Mouse (Mus musculus) stomach, embryonic 14.5 days (tissue): ENCODE data around the gene Acadl. TPM values are rescaled to one million over a fixed set of nuclear protein-coding genes. Genes with fewer than 3 reads are reported as not detected.

Source experiments
- ATAC-seq: fragments of 200-750 bp; cut with Nextera tagmentation; 2 replicates; pipeline ENCODE4 v1.8.0; 2017; ENCODE audit warnings: low read depth, moderate TSS enrichment; ENCODE audit not compliant: insufficient number of reproducible peaks, insufficient read depth, low FRiP score
- H3K27ac ChIP-seq: fragments of 300-500 bp; sonication (generic); 2 replicates; pipeline ENCODE4 v1.5.1; 2014; ENCODE audit warnings: mild to moderate bottlenecking, low read length, moderate library complexity, mixed read lengths
- H3K27me3 ChIP-seq: fragments of 300-500 bp; sonication (generic); 2 replicates; pipeline ENCODE4 v1.6.1; 2014; ENCODE audit warnings: low read length, control low read depth, mixed read lengths; ENCODE audit not compliant: control insufficient read depth, insufficient read depth
- H3K36me3 ChIP-seq: fragments of 300-500 bp; sonication (generic); 2 replicates; pipeline ENCODE4 v1.6.1; 2014; ENCODE audit warnings: mild to moderate bottlenecking, control low read depth, low read length, moderate library complexity, mixed read lengths; ENCODE audit not compliant: control insufficient read depth, insufficient read depth
- H3K4me1 ChIP-seq: fragments of 300-500 bp; sonication (generic); 2 replicates; pipeline ENCODE4 v1.6.1; 2014; ENCODE audit warnings: low read length, control low read depth, mixed read lengths; ENCODE audit not compliant: control insufficient read depth, insufficient read depth
- H3K4me2 ChIP-seq: fragments of 300-500 bp; sonication (generic); replicated peaks from 2 replicates; pipeline ENCODE4 v1.6.1; 2014; ENCODE audit warnings: low read depth, low read length, control low read depth
- H3K4me3 ChIP-seq: fragments of 300-500 bp; sonication (generic); 2 replicates; pipeline ENCODE4 v1.5.1; 2014; ENCODE audit warnings: low read depth, low read length, control low read depth
- H3K9ac ChIP-seq: fragments of 300-500 bp; sonication (generic); replicated peaks from 2 replicates; pipeline ENCODE4 v1.6.1; 2014; ENCODE audit warnings: low read depth, mild to moderate bottlenecking, control low read depth, low read length, moderate library complexity, mixed read lengths
- H3K9me3 ChIP-seq: fragments of 300-500 bp; sonication (generic); 2 replicates; pipeline ENCODE4 v1.6.1; 2016; ENCODE audit warnings: low read depth, low read length, control low read depth; ENCODE audit not compliant: control insufficient read depth
- WGBS: fragments of 180-500 bp; shearing (Covaris S2); extraction: QIAGEN DNeasy Blood & Tissue Kit; methylation state at CpG from one replicate; pipeline ENCODE4 v1.1.7; 2014; 5-methylcytosine and 5-hydroxymethylcytosine counted together
- polyA plus RNA-seq: library from polyadenylated mRNA; unstranded; fragments of >200 nt; fragmentation: Nextera tagmentation; extraction: Ambion mirVana; gene quantifications from 2 replicates; pipeline ENCODE4 v1.2.1, GENCODE M21; 2014

Acadl gene
- polyA plus RNA-seq, 1 experiment from 2014 or later = 100 TPM

- WGBS = 43% methylated on average over 2 of the region's 2 CpGs
- Histone ChIP-seq H3K36me3 (no peaks in the 10 kb centered on the region), H3K4me2 (no peak overlapping the region), H3K27me3 (no peaks in the 10 kb centered on the region), H3K27ac (no peak overlapping the region), H3K4me3 (no peak overlapping the region), H3K4me1 (no peaks in the 10 kb centered on the region), H3K9ac (no peak overlapping the region), H3K9me3 (no peaks in the 10 kb centered on the region)
- ATAC-seq = no peak
These were observed 80.8 kb downstream of the Acadl start for GRCm38 (mm10) chr1:66782296-66782695.

GRCm38 (mm10) chr1:66781027-66781426 lies 82.0 kb downstream of the Acadl start:
- Histone ChIP-seq H3K9me3 (no peaks in the 10 kb centered on the region), H3K4me3 (no peak overlapping the region), H3K9ac (no peak overlapping the region), H3K4me2 (no peak overlapping the region), H3K27me3 (no peaks in the 10 kb centered on the region), H3K27ac (no peak overlapping the region), H3K36me3 (no peaks in the 10 kb centered on the region), H3K4me1 (no peaks in the 10 kb centered on the region)
- 82% methylated on average over 4 of the region's 4 CpGs for WGBS
- no peak for ATAC-seq

Other genes with a start within 250 kb of the Acadl start
- 52.7 and 53.1 TPM in 2 replicates for gene Rpe, start 162.4 kb downstream of the Acadl start, polyA plus RNA-seq
- 16.1 and 17.2 TPM in 2 replicates for gene Kansl1l, start 45.7 kb downstream of the Acadl start, polyA plus RNA-seq
- gene Myl1, start 82.1 kb upstream of the Acadl start, polyA plus RNA-seq = 14.9 and 19.0 TPM in 2 replicates
- 127 and 142 TPM in 2 replicates for gene Lancl1, start 175.6 kb upstream of the Acadl start, polyA plus RNA-seq